Mouse (Mus musculus) layer of hippocampus, adult 2 months (tissue): Measurements from ENCODE around the gene Slc4a2. TPM values are rescaled to one million over a fixed set of nuclear protein-coding genes. Genes with fewer than 3 reads are reported as not detected.

Source experiments
- DNase-seq, 2 experiments: peaks; one replicate each; pipeline ENCODE4 v3.0.0; 2022; ENCODE audit warnings: low spot score in 2 of 2
- H3K27ac ChIP-seq: fragments of 200-600 bp; 2 replicates; pipeline ENCODE4 v1.8.1; 2022
- H3K4me3 ChIP-seq: fragments of 200-600 bp; 2 replicates; pipeline ENCODE4 v1.8.1; 2022; ENCODE audit warnings: mild to moderate bottlenecking
- CTCF ChIP-seq: fragments of 200-600 bp; conservative IDR thresholded peaks from 2 replicates; pipeline ENCODE4 v1.8.1; 2022; ENCODE audit warnings: antibody characterized with exemption, mild to moderate bottlenecking, moderate library complexity
- total RNA-seq, 2 experiments: library from RNA; stranded (reverse); gene quantifications; 2 replicates each; pipeline ENCODE4 v1.2.3; 2021

Slc4a2 gene
- total RNA-seq, 2 experiments from 2014 or later, result 32.5 to 37.6 TPM

- TF ChIP-seq CTCF, result no peak
- no peak overlapping the region for H3K4me3 ChIP-seq
- no peak overlapping the region for H3K27ac ChIP-seq
- no peak for DNase-seq
Measured at GRCm38 (mm10) chr5:24472884-24473619, 49.4 kb downstream of the Slc4a2 start.

GRCm38 (mm10) chr5:24474025-24474722 is 50.5 kb downstream of the Slc4a2 start:
- H3K27ac ChIP-seq, result peak overlapping the region; percentile 58; the same call in 1 of the 2 replicates
- no peak for DNase-seq
- no peak for TF ChIP-seq CTCF
- peak overlapping the region; percentile 51 for H3K4me3 ChIP-seq

- Histone ChIP-seq H3K4me3 (peak overlapping the region; percentile 51), H3K27ac (peak overlapping the region; percentile 58; the same call in 1 of the 2 replicates)
- TF ChIP-seq CTCF, result peak; percentile 68
- DNase-seq, result peak; percentile 68 to 71
Measured at GRCm38 (mm10) chr5:24474723-24475261, 51.2 kb downstream of the Slc4a2 start.

- DNase-seq, result no peak
- H3K27ac ChIP-seq, result no peak overlapping the region
- no peak for TF ChIP-seq CTCF
- H3K4me3 ChIP-seq, result peak overlapping the region; percentile 51; the same call in 1 of the 2 replicates
Measured at GRCm38 (mm10) chr5:24475476-24476241, 52.0 kb downstream of the Slc4a2 start.

- Histone ChIP-seq H3K4me3 (no peak overlapping the region), H3K27ac (no peak overlapping the region)
- no peak for TF ChIP-seq CTCF
- no peak for DNase-seq
Measured at GRCm38 (mm10) chr5:24477909-24478308, 54.3 kb downstream of the Slc4a2 start.

- DNase-seq, result peak; percentile 50 to 71
- Histone ChIP-seq H3K4me3 (no peak overlapping the region), H3K27ac (peak overlapping the region; percentile 29; the same call in 1 of the 2 replicates)
- peak; percentile 84 for TF ChIP-seq CTCF
Measured at GRCm38 (mm10) chr5:24481647-24482046, 58.0 kb downstream of the Slc4a2 start.

- TF ChIP-seq CTCF, result no peak
- no peak overlapping the region for H3K4me3 ChIP-seq
Measured at GRCm38 (mm10) chr5:24482247-24483079, 58.8 kb downstream of the Slc4a2 start.

GRCm38 (mm10) chr5:24483326-24483725 is 59.7 kb downstream of the Slc4a2 start:
- H3K4me3 ChIP-seq, result no peak overlapping the region
- TF ChIP-seq CTCF, result peak; percentile 79
- peak; percentile 58 to 68 for DNase-seq
- H3K27ac ChIP-seq, result no peak overlapping the region

More at GRCm38 (mm10) chr5:24482247-24483079, 58.8 kb downstream of the Slc4a2 start:
- DNase-seq, result no peak
- peak overlapping the region; percentile 10; the same call in 1 of the 2 replicates for H3K27ac ChIP-seq

- TF ChIP-seq CTCF, result no peak
- peak in 1 of 2 experiments; percentile 37 for DNase-seq
- Histone ChIP-seq H3K27ac (peak overlapping the region; percentile 64; the same call in 1 of the 2 replicates), H3K4me3 (peak overlapping the region; percentile 8; the same call in 1 of the 2 replicates)
Measured at GRCm38 (mm10) chr5:24484963-24485362, 61.3 kb downstream of the Slc4a2 start.

GRCm38 (mm10) chr5:24486097-24486496 is 62.5 kb downstream of the Slc4a2 start:
- Histone ChIP-seq H3K4me3 (no peak overlapping the region), H3K27ac (peak overlapping the region; percentile 70)
- DNase-seq, result peak; percentile 88 to 93
- TF ChIP-seq CTCF, result peak; percentile 96

- H3K27ac ChIP-seq, result peak overlapping the region; percentile 70
- no peak overlapping the region for H3K4me3 ChIP-seq
- TF ChIP-seq CTCF, result no peak
- no peak for DNase-seq
Measured at GRCm38 (mm10) chr5:24486738-24487137, 63.1 kb downstream of the Slc4a2 start.
